Mouse (Mus musculus) olfactory bulb, adult 2 months (tissue): ENCODE measurements at regions not wholly inside any gene's neighbourhood (a gene's known extent, or its start where the extent isn't known, plus 50 kb on each side); places are given as distances from the start of the nearest gene placed in this dataset.

Experiments used
- CTCF ChIP-seq: fragments of 200-500 bp; IDR thresholded peaks from 2 replicates; pipeline ENCODE4 v1.5.1; 2012; ENCODE audit warnings: low read depth, mild to moderate bottlenecking, low read length, moderate library complexity; ENCODE audit not compliant: insufficient read depth
- POLR2A ChIP-seq: fragments of 200-500 bp; IDR thresholded peaks from 2 replicates; pipeline ENCODE4 v1.6.1; 2012; ENCODE audit warnings: mild to moderate bottlenecking, low read depth, low read length, moderate library complexity; ENCODE audit not compliant: insufficient read depth

GRCm38 (mm10) chr4:31727498-31728148 lies 236.3 kb upstream of the Map3k7 start:
- TF ChIP-seq CTCF (no peak), POLR2A (no peak)
